Mouse (Mus musculus) G1E (cell line): ENCODE data around the gene Klhl26.

Experiments used
- CTCF ChIP-seq: IDR thresholded peaks from 2 replicates; pipeline ENCODE4 v1.5.1; 2012; ENCODE audit warnings: low read depth, low read length, inconsistent platforms, mixed read lengths
- GATA1 ChIP-seq: IDR thresholded peaks from 2 replicates; pipeline ENCODE4 v1.6.1; 2012; ENCODE audit warnings: borderline replicate concordance, low read length, inconsistent platforms, mixed read lengths
- TAL1 ChIP-seq: conservative IDR thresholded peaks from 2 replicates; pipeline ENCODE4 v1.6.1; 2012; ENCODE audit warnings: low read depth, low read length, inconsistent platforms, mixed read lengths

GRCm38 (mm10) chr8:70504291-70504716, 27.5 kb upstream of the Klhl26 start:
- TF ChIP-seq CTCF (no peak), GATA1 (no peak), TAL1 (no peak)
